Mouse (Mus musculus) neural tube, embryonic 11.5 days (tissue): ENCODE data around the gene Gstz1. TPM values are rescaled to one million over a fixed set of nuclear protein-coding genes. Genes with fewer than 3 reads are reported as not detected.

ENCODE experiments used
- ATAC-seq: fragments of 200-750 bp; cut with Nextera tagmentation; 2 replicates; pipeline ENCODE4 v1.8.0; 2017; ENCODE audit warnings: moderate number of reproducible peaks, mild to moderate bottlenecking, moderate TSS enrichment, moderate library complexity; ENCODE audit not compliant: insufficient read depth, low FRiP score, low TSS enrichment
- DNase-seq: peaks from one replicate; pipeline ENCODE4 v3.0.0-alpha.2; 2015; ENCODE audit warnings: low spot score
- H3K27ac ChIP-seq: fragments of 300-500 bp; sonication (generic); 2 replicates; pipeline ENCODE4 v1.5.1; 2014; ENCODE audit warnings: low read depth, mild to moderate bottlenecking, low read length
- H3K27me3 ChIP-seq: fragments of 300-500 bp; sonication (generic); 2 replicates; pipeline ENCODE4 v1.6.1; 2014; ENCODE audit warnings: mild to moderate bottlenecking, low read length, mixed read lengths; ENCODE audit not compliant: control insufficient read depth, insufficient read depth
- H3K36me3 ChIP-seq: fragments of 300-500 bp; sonication (generic); 2 replicates; pipeline ENCODE4 v1.6.1; 2014; ENCODE audit warnings: mild to moderate bottlenecking, low read length, moderate library complexity, mixed read lengths; ENCODE audit not compliant: control insufficient read depth, insufficient read depth
- H3K4me1 ChIP-seq: fragments of 300-500 bp; sonication (generic); 2 replicates; pipeline ENCODE4 v1.6.1; 2014; ENCODE audit warnings: low read length, mixed read lengths; ENCODE audit not compliant: control insufficient read depth, insufficient read depth
- H3K4me2 ChIP-seq: fragments of 300-500 bp; sonication (generic); 2 replicates; pipeline ENCODE4 v1.6.1; 2014; ENCODE audit warnings: low read depth, mild to moderate bottlenecking, moderate library complexity
- H3K4me3 ChIP-seq: fragments of 300-500 bp; sonication (generic); 2 replicates; pipeline ENCODE4 v1.5.1; 2014; ENCODE audit warnings: low read depth, low read length
- H3K9ac ChIP-seq: fragments of 300-500 bp; sonication (generic); 2 replicates; pipeline ENCODE4 v1.6.1; 2014; ENCODE audit warnings: mild to moderate bottlenecking, low read length
- H3K9me3 ChIP-seq: fragments of 300-500 bp; sonication (generic); 2 replicates; pipeline ENCODE4 v1.6.1; 2016; ENCODE audit warnings: low read length; ENCODE audit not compliant: control insufficient read depth
- WGBS: fragments of 180-500 bp; shearing (Covaris S2); extraction: QIAGEN DNeasy Blood & Tissue Kit; methylation state at CpG from one replicate; pipeline ENCODE4 v1.1.7; 2014; 5-methylcytosine and 5-hydroxymethylcytosine counted together
- polyA plus RNA-seq: library from polyadenylated mRNA; unstranded; fragments of >200 nt; fragmentation: Nextera tagmentation; extraction: Ambion mirVana; gene quantifications from 2 replicates; pipeline ENCODE4 v1.2.1, GENCODE M21; 2014

Gene Gstz1
- polyA plus RNA-seq, 1 experiment from 2014 or later: 31.8 TPM

GRCm38 (mm10) chr12:87175194-87175946 lies 28.4 kb downstream of the Gstz1 start:
- Histone ChIP-seq H3K9ac (no peak overlapping the region), H3K9me3 (no peaks in the 10 kb centered on the region), H3K36me3 (no peaks in the 10 kb centered on the region), H3K27me3 (no peaks in the 10 kb centered on the region), H3K27ac (no peak overlapping the region), H3K4me3 (no peak overlapping the region), H3K4me2 (no peak overlapping the region), H3K4me1 (no peaks in the 10 kb centered on the region)
- WGBS: 82% methylated on average over 4 of the region's 4 CpGs
- DNase-seq: no peak
- no peak for ATAC-seq

GRCm38 (mm10) chr12:87177631-87178030 lies 30.7 kb downstream of the Gstz1 start:
- DNase-seq: no peak
- 94% methylated on average over 4 of the region's 4 CpGs for WGBS
- no peaks in the 10 kb centered on the region for H3K36me3 ChIP-seq
- no peaks in the 10 kb centered on the region for H3K9me3 ChIP-seq
- H3K4me2 ChIP-seq: no peak overlapping the region
- no peak overlapping the region for H3K4me3 ChIP-seq
- H3K27ac ChIP-seq: no peak overlapping the region
- H3K9ac ChIP-seq: no peak overlapping the region
- no peaks in the 10 kb centered on the region for H3K27me3 ChIP-seq
- H3K4me1 ChIP-seq: no peaks in the 10 kb centered on the region
- ATAC-seq: no peak

- DNase-seq (no peak), ATAC-seq (no peak)
- 91% methylated on average over 3 of the region's 3 CpGs for WGBS
- Histone ChIP-seq H3K36me3 (no peaks in the 10 kb centered on the region), H3K4me1 (no peaks in the 10 kb centered on the region), H3K9me3 (no peaks in the 10 kb centered on the region), H3K27ac (no peak overlapping the region), H3K9ac (no peak overlapping the region), H3K27me3 (no peaks in the 10 kb centered on the region), H3K4me2 (no peak overlapping the region), H3K4me3 (no peak overlapping the region)
These were observed 46.0 kb downstream of the Gstz1 start for GRCm38 (mm10) chr12:87193008-87193407.

DNA sequence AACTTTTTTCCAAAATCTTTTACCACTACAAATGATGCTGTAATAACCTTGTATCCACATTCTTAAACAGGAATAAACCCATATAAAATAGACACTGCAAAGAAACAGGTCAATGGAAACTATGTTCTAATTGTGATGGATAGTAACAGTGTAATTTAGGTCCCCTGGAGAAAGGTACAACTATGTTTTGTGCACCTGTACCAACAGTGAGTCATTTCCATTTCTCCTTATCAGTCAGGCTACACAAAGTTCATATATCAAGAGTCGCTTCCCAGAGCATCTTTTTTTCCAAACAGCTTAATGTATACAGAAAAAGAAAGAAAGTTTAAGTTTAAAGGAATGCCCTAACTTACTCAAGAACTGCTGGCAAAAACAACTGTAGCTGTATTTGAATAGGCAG lies 48.1 kb downstream of the Gstz1 start:
- Histone ChIP-seq H3K36me3 (no peaks in the 10 kb centered on the region), H3K9me3 (no peaks in the 10 kb centered on the region), H3K4me2 (no peak overlapping the region), H3K27ac (no peak overlapping the region), H3K4me3 (no peak overlapping the region), H3K4me1 (peaks cover 5% of the 10 kb centered on the region; the same call in 1 of the 2 replicates), H3K9ac (no peak overlapping the region), H3K27me3 (no peaks in the 10 kb centered on the region)
- ATAC-seq (no peak), DNase-seq (no peak)
- WGBS: 91% methylated on average over 1 of the region's 1 CpGs

DNA sequence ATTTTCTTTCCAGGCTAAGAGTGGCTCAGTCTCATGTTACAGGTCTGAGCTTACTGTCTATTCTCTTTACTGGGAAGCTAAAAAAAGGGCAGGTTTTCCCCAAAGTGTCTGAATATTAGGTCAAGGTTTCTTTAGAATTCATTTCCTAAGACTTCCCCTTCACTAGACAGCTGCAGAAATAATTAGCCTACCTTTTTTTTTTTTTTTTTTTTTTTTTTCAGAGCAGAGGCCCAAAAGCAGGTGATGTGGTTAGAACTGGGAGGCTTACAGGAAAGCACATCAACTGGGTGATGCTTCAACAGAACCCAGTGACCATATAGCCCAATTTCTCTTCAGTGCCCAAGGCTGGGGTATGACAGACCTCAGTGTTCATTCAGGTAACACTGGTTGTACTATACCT lies 49.3 kb downstream of the Gstz1 start:
- H3K36me3 ChIP-seq: no peaks in the 10 kb centered on the region
- ATAC-seq (no peak), DNase-seq (no peak)
- no peak overlapping the region for H3K4me3 ChIP-seq
- no peaks in the 10 kb centered on the region for H3K9me3 ChIP-seq
- H3K4me1 ChIP-seq: peaks cover 5% of the 10 kb centered on the region; the same call in 1 of the 2 replicates
- H3K9ac ChIP-seq: no peak overlapping the region
- no peak overlapping the region for H3K27ac ChIP-seq
- no peaks in the 10 kb centered on the region for H3K27me3 ChIP-seq
- H3K4me2 ChIP-seq: no peak overlapping the region

DNA sequence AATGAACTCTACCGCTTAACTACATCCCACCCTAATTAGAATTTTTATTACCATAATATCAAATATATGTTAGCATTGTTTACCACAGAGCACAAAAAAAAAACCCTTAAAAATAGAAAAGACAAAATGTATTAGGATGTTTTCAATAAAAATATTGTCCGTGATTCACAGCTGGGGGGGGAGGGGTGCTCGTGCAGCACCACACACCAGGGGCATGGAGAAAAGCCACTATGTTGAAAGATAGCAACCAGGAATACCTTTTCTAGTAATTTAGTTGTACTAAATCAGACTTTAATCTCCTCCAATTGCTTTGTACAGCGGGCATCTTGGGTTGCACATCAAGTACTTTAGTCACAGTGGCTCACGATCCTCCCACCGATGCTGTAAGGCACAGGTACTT lies 51.8 kb downstream of the Gstz1 start:
- 60% methylated on average over 6 of the region's 6 CpGs for WGBS
- Histone ChIP-seq H3K9me3 (no peaks in the 10 kb centered on the region), H3K27me3 (no peaks in the 10 kb centered on the region), H3K27ac (no peak overlapping the region), H3K4me1 (peaks cover 5% of the 10 kb centered on the region; the same call in 1 of the 2 replicates), H3K36me3 (no peaks in the 10 kb centered on the region), H3K4me3 (peak overlapping the region; percentile 70), H3K9ac (no peak overlapping the region), H3K4me2 (peak overlapping the region; percentile 97)
- ATAC-seq (no peak), DNase-seq (no peak)

DNA sequence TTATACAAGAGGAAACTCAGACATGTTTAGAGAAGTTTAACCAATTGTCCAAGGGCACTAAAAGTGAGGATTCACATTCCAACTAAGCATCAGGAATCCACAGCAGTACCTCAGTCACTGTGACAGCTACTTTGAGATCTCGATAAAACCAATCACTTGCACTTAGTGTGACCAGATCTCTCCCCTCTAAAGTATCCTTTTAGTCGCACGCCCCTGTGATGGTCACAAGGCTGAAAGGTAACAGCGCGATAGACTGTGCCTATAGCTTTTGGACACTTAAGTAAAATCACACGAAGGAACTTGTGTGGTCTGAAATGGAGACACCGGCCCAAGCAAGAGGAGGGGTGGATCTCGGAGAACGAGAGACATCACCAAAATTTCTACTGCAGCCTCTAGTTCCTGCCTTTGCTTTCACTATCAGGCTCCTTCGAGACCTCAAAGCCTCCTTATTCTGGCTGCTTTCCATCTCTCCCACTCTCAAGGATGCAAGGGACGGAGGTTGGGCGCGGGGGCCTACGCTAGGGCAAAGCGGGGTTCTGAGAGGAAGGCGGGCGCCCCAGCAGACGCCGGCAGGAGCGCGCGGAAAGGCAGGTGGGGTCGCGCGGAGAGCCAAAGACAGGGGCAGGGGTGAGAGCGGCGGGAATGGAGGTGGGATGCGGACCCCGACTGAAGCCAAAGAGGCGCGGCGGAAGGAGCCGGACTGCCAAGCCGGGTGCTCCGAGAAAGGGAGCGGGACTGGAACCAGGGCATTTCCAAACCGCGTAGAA lies 52.4 kb downstream of the Gstz1 start, which contains the start of gene Samd15:
Gene Samd15, plus strand, starts transcription at position 518 of the 767 bp plus-strand sequence.
- peak within 1 kb of the TSS; percentile 83 for H3K9ac ChIP-seq
- peak; percentile 54 for DNase-seq
- peak within 1 kb of the TSS; percentile 70 for H3K4me3 ChIP-seq
- H3K27ac ChIP-seq: peak within 1 kb of the TSS; percentile 73
- no peaks in the 10 kb centered on the region for H3K27me3 ChIP-seq
- H3K4me2 ChIP-seq: peak within 1 kb of the TSS; percentile 97
- peak; percentile 6; the same call in 1 of the 2 replicates for ATAC-seq
- under 1% methylated on average over 38 of the region's 38 CpGs for WGBS
- H3K9me3 ChIP-seq: no peaks in the 10 kb centered on the region
- peaks cover 5% of the 10 kb centered on the region; the same call in 1 of the 2 replicates for H3K4me1 ChIP-seq
- H3K36me3 ChIP-seq: no peaks in the 10 kb centered on the region

GRCm38 (mm10) chr12:87199973-87200586 lies 53.1 kb downstream of the Gstz1 start, which contains the start of gene Tmed8:
TSS of gene Tmed8 (minus strand) at chr12:87200454.
- no peaks in the 10 kb centered on the region for H3K36me3 ChIP-seq
- H3K4me3 ChIP-seq: peak within 1 kb of the TSS; percentile 70
- no peaks in the 10 kb centered on the region for H3K27me3 ChIP-seq
- H3K9me3 ChIP-seq: no peaks in the 10 kb centered on the region
- ATAC-seq (peak; percentile 94), DNase-seq (peak; percentile 90)
- H3K4me2 ChIP-seq: peak within 1 kb of the TSS; percentile 97
- peak within 1 kb of the TSS; percentile 83 for H3K9ac ChIP-seq
- under 1% methylated on average over 60 of the region's 70 CpGs for WGBS
- H3K4me1 ChIP-seq: peaks cover 5% of the 10 kb centered on the region; the same call in 1 of the 2 replicates
- peak within 1 kb of the TSS; percentile 73 for H3K27ac ChIP-seq
